Mouse (Mus musculus): ENCODE measurements around the gene Klhl29. TPM values are rescaled to one million over a fixed set of nuclear protein-coding genes. Genes with fewer than 3 reads are reported as not detected.
A peak's percentile ranks its signal among the peaks of the same experiment; 100 is the strongest.

Klhl29 gene
- polyA plus RNA-seq, 1 experiment from 2014 or later: 2.0 TPM

- Histone ChIP-seq H3K4me3 (ENCODE audit: low read depth, low read length) (no peak overlapping the region), H3K27me3 (ENCODE audit: control insufficient read depth, insufficient read depth, low read length) (no peaks in the 10 kb centered on the region), H3K4me2 (ENCODE audit: low read depth) (no peak overlapping the region), H3K27ac (ENCODE audit: low read depth, low read length) (no peak overlapping the region), H3K4me1 (ENCODE audit: control insufficient read depth, insufficient read depth, low read length) (peaks cover 7% of the 10 kb centered on the region; the same call in 1 of the 2 replicates), H3K9ac (ENCODE audit: low read length) (no peak overlapping the region), H3K36me3 (ENCODE audit: control insufficient read depth, insufficient read depth, low read length) (no peaks in the 10 kb centered on the region), H3K9me3 (ENCODE audit: control insufficient read depth, low read length) (no peaks in the 10 kb centered on the region)
- DNase-seq (ENCODE audit: low spot score) (no peak), ATAC-seq (ENCODE audit: insufficient read depth, low FRiP score, low TSS enrichment) (no peak)
- WGBS: 58% methylated on average over 15 of the region's 15 CpGs
Measured at GRCm38 (mm10) chr12:5246721-5247341, 128.7 kb downstream of the Klhl29 start.

GRCm38 (mm10) chr12:5246193-5246621 lies 129.3 kb downstream of the Klhl29 start:
- Histone ChIP-seq H3K4me3 (ENCODE audit: low read depth, low read length) (no peak overlapping the region), H3K4me1 (ENCODE audit: control insufficient read depth, insufficient read depth, low read length) (peaks cover 7% of the 10 kb centered on the region; the same call in 1 of the 2 replicates), H3K9ac (ENCODE audit: low read length) (no peak overlapping the region), H3K27ac (ENCODE audit: low read depth, low read length) (no peak overlapping the region), H3K4me2 (ENCODE audit: low read depth) (no peak overlapping the region), H3K27me3 (ENCODE audit: control insufficient read depth, insufficient read depth, low read length) (no peaks in the 10 kb centered on the region), H3K36me3 (ENCODE audit: control insufficient read depth, insufficient read depth, low read length) (no peaks in the 10 kb centered on the region), H3K9me3 (ENCODE audit: control insufficient read depth, low read length) (no peaks in the 10 kb centered on the region)
- 83% methylated on average over 9 of the region's 9 CpGs for WGBS
- ATAC-seq (ENCODE audit: insufficient read depth, low FRiP score, low TSS enrichment) (peak; percentile 18; the same call in 1 of the 2 replicates), DNase-seq (ENCODE audit: low spot score) (no peak)

- no peaks in the 10 kb centered on the region for H3K36me3 ChIP-seq (ENCODE audit: control insufficient read depth, insufficient read depth, low read length)
- H3K27ac ChIP-seq (ENCODE audit: low read depth, low read length): no peak overlapping the region
- WGBS: 61% methylated on average over 4 of the region's 4 CpGs
- H3K9me3 ChIP-seq (ENCODE audit: control insufficient read depth, low read length): no peaks in the 10 kb centered on the region
- no peaks in the 10 kb centered on the region for H3K27me3 ChIP-seq (ENCODE audit: control insufficient read depth, insufficient read depth, low read length)
- no peak overlapping the region for H3K4me2 ChIP-seq (ENCODE audit: low read depth)
- H3K4me3 ChIP-seq (ENCODE audit: low read depth, low read length): no peak overlapping the region
- H3K4me1 ChIP-seq (ENCODE audit: control insufficient read depth, insufficient read depth, low read length): peaks cover 7% of the 10 kb centered on the region; the same call in 1 of the 2 replicates
- no peak overlapping the region for H3K9ac ChIP-seq (ENCODE audit: low read length)
- ATAC-seq (ENCODE audit: insufficient read depth, low FRiP score, low TSS enrichment) (no peak), DNase-seq (ENCODE audit: low spot score) (no peak)
Measured at GRCm38 (mm10) chr12:5245207-5245597, 130.3 kb downstream of the Klhl29 start.

GRCm38 (mm10) chr12:5244431-5245206 lies 130.9 kb downstream of the Klhl29 start:
- 87% methylated on average over 10 of the region's 10 CpGs for WGBS
- ATAC-seq (ENCODE audit: insufficient read depth, low FRiP score, low TSS enrichment): no peak

GRCm38 (mm10) chr12:5243867-5244266 lies 131.6 kb downstream of the Klhl29 start:
- Histone ChIP-seq H3K4me2 (ENCODE audit: low read depth) (no peak overlapping the region), H3K9ac (ENCODE audit: low read length) (no peak overlapping the region), H3K4me3 (ENCODE audit: low read depth, low read length) (no peak overlapping the region), H3K4me1 (ENCODE audit: control insufficient read depth, insufficient read depth, low read length) (peaks cover 10% of the 10 kb centered on the region; the same call in 1 of the 2 replicates), H3K36me3 (ENCODE audit: control insufficient read depth, insufficient read depth, low read length) (no peaks in the 10 kb centered on the region), H3K27ac (ENCODE audit: low read depth, low read length) (no peak overlapping the region), H3K27me3 (ENCODE audit: control insufficient read depth, insufficient read depth, low read length) (no peaks in the 10 kb centered on the region), H3K9me3 (ENCODE audit: control insufficient read depth, low read length) (no peaks in the 10 kb centered on the region)
- WGBS: 81% methylated on average over 6 of the region's 6 CpGs
- no peak for DNase-seq (ENCODE audit: low spot score)
- ATAC-seq (ENCODE audit: insufficient read depth, low FRiP score, low TSS enrichment): no peak

More at GRCm38 (mm10) chr12:5244431-5245206, 130.9 kb downstream of the Klhl29 start:
- no peak overlapping the region for H3K9ac ChIP-seq (ENCODE audit: low read length)
- H3K36me3 ChIP-seq (ENCODE audit: control insufficient read depth, insufficient read depth, low read length): no peaks in the 10 kb centered on the region
- no peak overlapping the region for H3K4me3 ChIP-seq (ENCODE audit: low read depth, low read length)
- no peak for DNase-seq (ENCODE audit: low spot score)
- no peaks in the 10 kb centered on the region for H3K9me3 ChIP-seq (ENCODE audit: control insufficient read depth, low read length)
- peaks cover 10% of the 10 kb centered on the region; the same call in 1 of the 2 replicates for H3K4me1 ChIP-seq (ENCODE audit: control insufficient read depth, insufficient read depth, low read length)
- H3K27ac ChIP-seq (ENCODE audit: low read depth, low read length): no peak overlapping the region
- no peak overlapping the region for H3K4me2 ChIP-seq (ENCODE audit: low read depth)
- no peaks in the 10 kb centered on the region for H3K27me3 ChIP-seq (ENCODE audit: control insufficient read depth, insufficient read depth, low read length)

- Histone ChIP-seq H3K27ac (ENCODE audit: low read depth, low read length) (no peak overlapping the region), H3K36me3 (ENCODE audit: control insufficient read depth, insufficient read depth, low read length) (no peaks in the 10 kb centered on the region), H3K9ac (ENCODE audit: low read length) (no peak overlapping the region), H3K27me3 (ENCODE audit: control insufficient read depth, insufficient read depth, low read length) (no peaks in the 10 kb centered on the region), H3K4me1 (ENCODE audit: control insufficient read depth, insufficient read depth, low read length) (peaks cover 10% of the 10 kb centered on the region; the same call in 1 of the 2 replicates), H3K4me3 (ENCODE audit: low read depth, low read length) (no peak overlapping the region), H3K9me3 (ENCODE audit: control insufficient read depth, low read length) (no peaks in the 10 kb centered on the region), H3K4me2 (ENCODE audit: low read depth) (no peak overlapping the region)
- ATAC-seq (ENCODE audit: insufficient read depth, low FRiP score, low TSS enrichment) (no peak), DNase-seq (ENCODE audit: low spot score) (no peak)
- WGBS: 68% methylated on average over 4 of the region's 4 CpGs
Measured at GRCm38 (mm10) chr12:5243449-5243848, 132.0 kb downstream of the Klhl29 start.

GRCm38 (mm10) chr12:5242551-5243330 lies 132.7 kb downstream of the Klhl29 start:
- DNase-seq (ENCODE audit: low spot score) (no peak), ATAC-seq (ENCODE audit: insufficient read depth, low FRiP score, low TSS enrichment) (no peak)
- peaks cover 10% of the 10 kb centered on the region; the same call in 1 of the 2 replicates for H3K4me1 ChIP-seq (ENCODE audit: control insufficient read depth, insufficient read depth, low read length)
- no peaks in the 10 kb centered on the region for H3K9me3 ChIP-seq (ENCODE audit: control insufficient read depth, low read length)
- H3K27me3 ChIP-seq (ENCODE audit: control insufficient read depth, insufficient read depth, low read length): no peaks in the 10 kb centered on the region
- no peak overlapping the region for H3K27ac ChIP-seq (ENCODE audit: low read depth, low read length)
- H3K9ac ChIP-seq (ENCODE audit: low read length): no peak overlapping the region
- H3K36me3 ChIP-seq (ENCODE audit: control insufficient read depth, insufficient read depth, low read length): no peaks in the 10 kb centered on the region
- 86% methylated on average over 8 of the region's 8 CpGs for WGBS
- H3K4me2 ChIP-seq (ENCODE audit: low read depth): no peak overlapping the region
- no peak overlapping the region for H3K4me3 ChIP-seq (ENCODE audit: low read depth, low read length)

GRCm38 (mm10) chr12:5239451-5240245 lies 135.8 kb downstream of the Klhl29 start:
- Histone ChIP-seq H3K36me3 (ENCODE audit: control insufficient read depth, insufficient read depth, low read length) (no peaks in the 10 kb centered on the region), H3K4me1 (ENCODE audit: control insufficient read depth, insufficient read depth, low read length) (0 out of 2 replicates have a peak, but pooled peaks cover 3% of the 10 kb centered on the region), H3K4me3 (ENCODE audit: low read depth, low read length) (no peak overlapping the region), H3K27me3 (ENCODE audit: control insufficient read depth, insufficient read depth, low read length) (no peaks in the 10 kb centered on the region), H3K9ac (ENCODE audit: low read length) (no peak overlapping the region), H3K9me3 (ENCODE audit: control insufficient read depth, low read length) (no peaks in the 10 kb centered on the region), H3K27ac (ENCODE audit: low read depth, low read length) (no peak overlapping the region), H3K4me2 (ENCODE audit: low read depth) (no peak overlapping the region)
- no peak for DNase-seq (ENCODE audit: low spot score)
- no peak for ATAC-seq (ENCODE audit: insufficient read depth, low FRiP score, low TSS enrichment)
- WGBS: 69% methylated on average over 17 of the region's 17 CpGs

Data from neural tube, embryonic 11.5 days (tissue).